Comparison of ENCODE assay signal across 25 mouse cellular contexts in genomic region chr17:88537842-88538430, GRCm38 (mm10). TPM values are rescaled to one million over a fixed set of nuclear protein-coding genes. Genes with fewer than 3 reads are reported as not detected.
DNase-seq lines count a peak whose midpoint lies in the region.
"Had no signal": no experiment of that assay in that cellular context is flagged by ENCODE, and none has a peak within 500 bp of the region (broad histone marks: within the 10 kb centered on the region; RNA-seq: fewer than 3 reads in every experiment).

No protein-coding gene starts in this region.

- H3K9me3 ChIP-seq in heart, embryonic 10.5 days: no peaks in the 10 kb centered on the region
- H3K9me3 ChIP-seq: hindbrain, embryonic 13.5 days; limb, embryonic 10.5 days; limb, embryonic 15.5 days; liver, embryonic 13.5 days; midbrain, embryonic 10.5 days; midbrain, embryonic 15.5 days; neural tube, embryonic 15.5 days had no signal

- H3K27me3 ChIP-seq in heart, embryonic 10.5 days (ENCODE audit: insufficient read depth, poor library complexity, severe bottlenecking): no peaks in the 10 kb centered on the region
- H3K27me3 ChIP-seq: hindbrain, embryonic 13.5 days; limb, embryonic 15.5 days; liver, embryonic 13.5 days; midbrain, embryonic 15.5 days; neural tube, embryonic 15.5 days had no signal

- no peak overlapping the region for H3K27ac ChIP-seq in heart, embryonic 10.5 days
- H3K27ac ChIP-seq: hindbrain, embryonic 13.5 days; kidney, postnatal 0 days; limb, embryonic 10.5 days; limb, embryonic 15.5 days; liver, embryonic 13.5 days; macrophage; midbrain, embryonic 10.5 days; midbrain, embryonic 15.5 days; neural tube, embryonic 15.5 days had no signal

- intact Hi-C loops in heart, postnatal 10 days (cut with DNase I): no loop called here

- H3K4me3 ChIP-seq in heart, embryonic 10.5 days: no peak overlapping the region
- H3K4me3 ChIP-seq: hindbrain, embryonic 13.5 days; limb, embryonic 10.5 days; limb, embryonic 15.5 days; liver, embryonic 13.5 days; midbrain, embryonic 10.5 days; midbrain, embryonic 15.5 days; neural tube, embryonic 15.5 days had no signal

- no peaks in the 10 kb centered on the region for H3K36me3 ChIP-seq in heart, embryonic 10.5 days
- H3K36me3 ChIP-seq: limb, embryonic 10.5 days; limb, embryonic 15.5 days; liver, embryonic 13.5 days; midbrain, embryonic 10.5 days; midbrain, embryonic 15.5 days; neural tube, embryonic 15.5 days had no signal

- H3K4me1 ChIP-seq in heart, embryonic 10.5 days: peaks cover 14% of the 10 kb centered on the region
- H3K4me1 ChIP-seq: limb, embryonic 15.5 days had no signal

- DNase-seq in heart, embryonic 10.5 days (ENCODE audit: low spot score): peak; percentile 47
- no peak for DNase-seq in heart, postnatal 10 days
- DNase-seq in brain, adult 2 months (ENCODE audit: low read depth, low spot score): peak; percentile 79
- DNase-seq in cerebellum, adult 18-20 months: peak; percentile 55 to 65
- peak; percentile 45 to 51 for DNase-seq in cerebellum, postnatal 10 days
- no peak for DNase-seq in kidney, postnatal 36 days
- DNase-seq in MN1 (ENCODE audit: low spot score): no peak
- no peak for DNase-seq in frontal cortex, adult 2 months (ENCODE audit: extremely low spot score in 1 of 2, low spot score in 1 of 2)
- DNase-seq: adrenal gland, postnatal 25 days; gastrocnemius, postnatal 10 days; heart, postnatal 4 days; kidney, adult 8-10 months; layer of hippocampus, postnatal 36 days; liver, embryonic 13.5 days; lung, adult 18-20 months; right cerebral cortex, adult 18-20 months; thymus, postnatal 25 days had no signal

- 87% methylated on average over 8 of the region's 8 CpGs for WGBS in heart, embryonic 10.5 days

RNA-seq across cellular contexts. Expression of gene Ppp1r21, which starts 8.0 kb away (rescaled TPM):
- polyA plus RNA-seq in heart, embryonic 10.5 days (2016; fragmentation: Nextera tagmentation; extraction: Ambion mirVana): 17.3 and 19.6 TPM in 2 replicates
- total RNA-seq in heart, postnatal 10 days (2021): 10 to 100 TPM; 15.0 to 15.7 TPM
- 79.6 and 82.5 TPM in 2 replicates for polyA plus RNA-seq in frontal cortex, adult 2 months (2012; rRNA removed)

RNA-seq across cellular contexts. Expression of gene Ston1, which starts 59.5 kb away (rescaled TPM):
- 3.6 and 4.5 TPM in 2 replicates for polyA plus RNA-seq in heart, embryonic 10.5 days (2016; fragmentation: Nextera tagmentation; extraction: Ambion mirVana)
- total RNA-seq in heart, postnatal 10 days (2021): 10 to 100 TPM; 25.9 to 30.9 TPM
- polyA plus RNA-seq in frontal cortex, adult 2 months (2012; rRNA removed): 3.4 and 4.0 TPM in 2 replicates

Comparison
In these comparisons a context has a peak if more than half of its experiments do, and no peak if none do; other contexts are left out.
1. DNase-seq: peak in heart, embryonic 10.5 days (single experiment), brain, adult 2 months (single experiment), cerebellum, adult 18-20 months (2 of 2) and cerebellum, postnatal 10 days (2 of 2); none in heart, postnatal 10 days (0 of 2), kidney, postnatal 36 days (0 of 2), MN1 (single experiment) and frontal cortex, adult 2 months (0 of 2).